Mouse (Mus musculus) MEL (cell line): ENCODE results near the gene Gm49673.
"Not testable (repeated sequence)": the region's sequence is repeated elsewhere in the genome, so short reads cannot be mapped to it uniquely, and the experiment has no call there.

Source experiments
- BHLHE40 ChIP-seq: IDR thresholded peaks from 2 replicates; pipeline ENCODE4 v1.6.1; 2012; ENCODE audit warnings: low read depth, mild to moderate bottlenecking, inconsistent platforms, low read length, improper control_type of control experiment, borderline replicate concordance
- CTCF ChIP-seq, 3 experiments: IDR thresholded peaks in 2 of 3; conservative IDR thresholded peaks in 1 of 3; 2 replicates each; pipeline ENCODE4 v1.5.1; 2011 to 2012; ENCODE audit warnings: low read length in 3 of 3, low read depth in 2 of 3, mild to moderate bottlenecking in 2 of 3, improper control_type of control experiment in 1 of 3, inconsistent platforms in 1 of 3, mixed read lengths in 1 of 3, moderate library complexity in 1 of 3; ENCODE audit not compliant: control insufficient read depth in 1 of 3, insufficient read depth in 1 of 3, poor library complexity in 1 of 3, severe bottlenecking in 1 of 3
- EP300 ChIP-seq, 2 experiments: IDR thresholded peaks; 2 replicates each; pipeline ENCODE4 v1.6.1; 2011; ENCODE audit warnings: improper control_type of control experiment in 2 of 2, low read length in 2 of 2, low read depth in 1 of 2, mild to moderate bottlenecking in 1 of 2
- ETS1 ChIP-seq: IDR thresholded peaks from 2 replicates; pipeline ENCODE4 v1.6.1; 2012; ENCODE audit warnings: low read depth, mild to moderate bottlenecking, inconsistent platforms, low read length, improper control_type of control experiment, moderate library complexity
- HCFC1 ChIP-seq: IDR thresholded peaks from 2 replicates; pipeline ENCODE4 v1.6.1; 2012; ENCODE audit warnings: low read depth, mild to moderate bottlenecking, inconsistent platforms, low read length, improper control_type of control experiment, moderate library complexity
- JUND ChIP-seq: IDR thresholded peaks from 2 replicates; pipeline ENCODE4 v1.6.1; 2011; ENCODE audit warnings: low read depth, mild to moderate bottlenecking, improper control_type of control experiment, low read length
- NRF1 ChIP-seq: IDR thresholded peaks from 2 replicates; pipeline ENCODE4 v1.6.1; 2014; ENCODE audit warnings: low read depth, mild to moderate bottlenecking, inconsistent platforms, low read length, improper control_type of control experiment, moderate library complexity; ENCODE audit not compliant: poor library complexity, insufficient read depth, severe bottlenecking
- POLR2A ChIP-seq, 2 experiments: IDR thresholded peaks; 2 replicates each; pipeline ENCODE4 v1.6.1; 2011 to 2012; ENCODE audit warnings: low read length in 2 of 2, mild to moderate bottlenecking in 2 of 2, control low read depth in 1 of 2, improper control_type of control experiment in 1 of 2, low read depth in 1 of 2, moderate library complexity in 1 of 2; ENCODE audit not compliant: control insufficient read depth in 1 of 2, insufficient read depth in 1 of 2, poor library complexity in 1 of 2
- POLR2AphosphoS2 ChIP-seq: IDR thresholded peaks from 2 replicates; pipeline ENCODE4 v1.6.1; 2011; ENCODE audit warnings: low read length, improper control_type of control experiment
- SIN3A ChIP-seq: IDR thresholded peaks from 2 replicates; pipeline ENCODE4 v1.6.1; 2012; ENCODE audit warnings: low read length, improper control_type of control experiment, inconsistent platforms
- ZKSCAN1 ChIP-seq: IDR thresholded peaks from 2 replicates; pipeline ENCODE4 v1.6.1; 2012; ENCODE audit warnings: low read depth, mild to moderate bottlenecking, inconsistent platforms, low read length, improper control_type of control experiment, moderate library complexity

DNA sequence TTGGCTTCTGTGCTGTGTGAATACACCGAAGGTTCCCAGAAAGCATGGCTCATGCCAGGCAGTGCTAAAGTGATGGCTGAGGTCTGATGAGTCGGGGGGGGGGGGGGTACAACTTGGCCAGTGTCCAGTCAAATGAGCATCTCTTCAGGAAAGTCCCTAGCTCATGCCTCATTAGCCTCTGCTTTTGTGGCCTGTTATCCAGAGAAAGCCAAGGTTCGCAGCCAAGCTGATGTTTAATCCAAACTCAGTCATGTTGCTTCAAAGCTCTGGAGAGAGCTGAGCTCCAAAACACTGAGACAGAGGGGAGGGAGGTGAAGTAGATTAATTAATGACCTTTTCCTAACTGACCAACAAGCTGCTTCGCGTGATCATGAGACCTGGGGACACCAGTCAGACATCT is 51.9 kb downstream of the Gm49673 start:
- TF ChIP-seq POLR2AphosphoS2; CTCF (IDR thresholded peaks at IDR 0.05 in 2 of 3, conservative IDR thresholded peaks at IDR 0.05 in 1 of 3; ENCODE audit: control insufficient read depth in 1 of 3, insufficient read depth in 1 of 3, low read depth in 2 of 3, low read length in 3 of 3, poor library complexity in 1 of 3, severe bottlenecking in 1 of 3); HCFC1; BHLHE40; NRF1; ETS1; POLR2A (IDR thresholded peaks at IDR 0.05; ENCODE audit: control insufficient read depth in 1 of 2, insufficient read depth in 1 of 2, low read depth in 1 of 2, low read length in 2 of 2, poor library complexity in 1 of 2); ZKSCAN1; JUND; EP300 (IDR thresholded peaks at IDR 0.05; ENCODE audit: low read depth in 1 of 2, low read length in 2 of 2); SIN3A: not testable (repeated sequence)
